Mouse (Mus musculus) activated CD4-positive, CD25-positive, alpha-beta regulatory T cell, adult 4 months (primary cell): ENCODE measurements around the gene Pbp2. TPM values are rescaled to one million over a fixed set of nuclear protein-coding genes. Genes with fewer than 3 reads are reported as not detected.

Experiments
- polyA plus RNA-seq, 2 experiments: library from polyadenylated mRNA; unstranded; fragments of 100-300 nt; shearing (Covaris generic); gene quantifications; one replicate each; pipeline ENCODE4 v1.2.1; 2017

The Pbp2 gene
- polyA plus RNA-seq, 2 experiments from 2014 or later = not detected

Other genes with a start within 250 kb of the Pbp2 start
- gene Gprc5a, start 244.8 kb downstream of the Pbp2 start, polyA plus RNA-seq = under 1 TPM; 0.26 to 0.45 TPM
- gene Gprc5d, start 192.1 kb downstream of the Pbp2 start, polyA plus RNA-seq = not detected
- 10 to 100 TPM; 23.6 to 23.8 TPM for gene Fam234b, start 112.4 kb downstream of the Pbp2 start, polyA plus RNA-seq
- gene Hebp1, start 112.4 kb downstream of the Pbp2 start, polyA plus RNA-seq = 1 to 10 TPM in 1 of 2 experiments, under 1 TPM in 1; 0.42 to 2.4 TPM
- not detected for gene Gsg1, start 56.1 kb downstream of the Pbp2 start, polyA plus RNA-seq
- gene Emp1, start 52.1 kb upstream of the Pbp2 start, polyA plus RNA-seq = 10 to 100 TPM in 1 of 2 experiments, 1 to 10 TPM in 1; 7.5 to 10.5 TPM